Mouse (Mus musculus) heart, postnatal 14 days (tissue): ENCODE data around the gene Rad23b. TPM values are rescaled to one million over a fixed set of nuclear protein-coding genes. Genes with fewer than 3 reads are reported as not detected.
"Not testable (repeated sequence)": the region's sequence is repeated elsewhere in the genome, so short reads cannot be mapped to it uniquely, and the experiment has no call there.

ENCODE experiments used
- DNase-seq, 2 experiments: peaks; one replicate each; pipeline ENCODE4 v3.0.0; 2021 to 2022
- intact Hi-C: fragments of 180-260 bp; cut with DNase I; formaldehyde crosslinking; loops from one replicate; pipeline ENCODE4 v1.15.1; 2025
- total RNA-seq, 2 experiments: library from RNA; stranded (reverse); gene quantifications; 2 replicates each; pipeline ENCODE4 v1.2.3; 2021

Rad23b gene
- total RNA-seq, 2 experiments from 2014 or later = 104 to 113 TPM

- intact Hi-C loops = no loop called here
- DNase-seq = no peak
These were observed 1.2 kb downstream of the Rad23b start for GRCm38 (mm10) chr4:55351037-55351436.

GRCm38 (mm10) chr4:55351860-55352259, 2.0 kb downstream of the Rad23b start:
- intact Hi-C loops = no loop called here
- no peak for DNase-seq

- intact Hi-C loops = no loop called here
- no peak for DNase-seq
These were observed 4.2 kb downstream of the Rad23b start for GRCm38 (mm10) chr4:55354038-55354437.

GRCm38 (mm10) chr4:55355845-55356244, 6.0 kb downstream of the Rad23b start:
- intact Hi-C loops = no loop called here
- DNase-seq = no peak

- DNase-seq = no peak
- intact Hi-C loops = no loop called here
These were observed 6.9 kb downstream of the Rad23b start for GRCm38 (mm10) chr4:55356726-55357125.

GRCm38 (mm10) chr4:55363866-55364265, 14.0 kb downstream of the Rad23b start:
- intact Hi-C loops = no loop called here
- DNase-seq = no peak

- DNase-seq = no peak
- intact Hi-C loops = no loop called here
These were observed 14.5 kb downstream of the Rad23b start for GRCm38 (mm10) chr4:55364374-55364773.

- intact Hi-C loops = no loop called here
- no peak for DNase-seq
These were observed 16.2 kb downstream of the Rad23b start for GRCm38 (mm10) chr4:55366014-55366413.

- intact Hi-C loops = no loop called here
- DNase-seq = no peak
These were observed 20.3 kb downstream of the Rad23b start for GRCm38 (mm10) chr4:55370127-55370526.

GRCm38 (mm10) chr4:55371355-55371754, 21.5 kb downstream of the Rad23b start:
- intact Hi-C loops = no loop called here
- DNase-seq = no peak

GRCm38 (mm10) chr4:55382350-55382749, 32.5 kb downstream of the Rad23b start:
- intact Hi-C loops = no loop called here
- DNase-seq = no peak

- no peak for DNase-seq
- intact Hi-C loops = no loop called here
These were observed 36.9 kb downstream of the Rad23b start for GRCm38 (mm10) chr4:55386768-55387167.

- intact Hi-C loops = no loop called here
These were observed 41.6 kb downstream of the Rad23b start for GRCm38 (mm10) chr4:55391480-55391879.

GRCm38 (mm10) chr4:55392445-55392844, 42.6 kb downstream of the Rad23b start:
- no peak for DNase-seq
- intact Hi-C loops = no loop called here

More at GRCm38 (mm10) chr4:55391480-55391879, 41.6 kb downstream of the Rad23b start:
- DNase-seq = no peak

GRCm38 (mm10) chr4:55397911-55398762, 48.3 kb downstream of the Rad23b start:
- intact Hi-C loops = no loop called here
- DNase-seq = peak; percentile 35 to 52

- intact Hi-C loops = no loop called here
These were observed 49.1 kb downstream of the Rad23b start for GRCm38 (mm10) chr4:55398901-55399300.

GRCm38 (mm10) chr4:55405329-55405728, 55.5 kb downstream of the Rad23b start:
- intact Hi-C loops = no loop called here
- no peak for DNase-seq

More at GRCm38 (mm10) chr4:55398901-55399300, 49.1 kb downstream of the Rad23b start:
- DNase-seq = no peak

- no peak for DNase-seq
- intact Hi-C loops = no loop called here
These were observed 56.7 kb downstream of the Rad23b start for GRCm38 (mm10) chr4:55406558-55406957.

GRCm38 (mm10) chr4:55408081-55408480, 58.2 kb downstream of the Rad23b start:
- intact Hi-C loops = no loop called here

GRCm38 (mm10) chr4:55409025-55409424, 59.2 kb downstream of the Rad23b start:
- intact Hi-C loops = no loop called here

More at GRCm38 (mm10) chr4:55408081-55408480, 58.2 kb downstream of the Rad23b start:
- no peak for DNase-seq

GRCm38 (mm10) chr4:55409578-55410224, 59.9 kb downstream of the Rad23b start:
- intact Hi-C loops, DNase-seq: not testable (repeated sequence)

More at GRCm38 (mm10) chr4:55409025-55409424, 59.2 kb downstream of the Rad23b start:
- DNase-seq = no peak

- intact Hi-C loops = no loop called here
These were observed 66.0 kb downstream of the Rad23b start for GRCm38 (mm10) chr4:55415864-55416263.

More at GRCm38 (mm10) chr4:55415864-55416263, 66.0 kb downstream of the Rad23b start:
- no peak for DNase-seq
